Mouse (Mus musculus) lung, adult 2 months (tissue): ENCODE data around the gene Irf2. TPM values are rescaled to one million over a fixed set of nuclear protein-coding genes. Genes with fewer than 3 reads are reported as not detected.

ENCODE experiments used
- DNase-seq: peaks from one replicate; pipeline ENCODE4 v3.0.0; 2022
- H3K4me1 ChIP-seq: fragments of 200-500 bp; 2 replicates; pipeline ENCODE4 v1.6.1; 2011; ENCODE audit warnings: low read length; ENCODE audit not compliant: control insufficient read depth, insufficient read depth
- H3K4me3 ChIP-seq: fragments of 200-500 bp; replicated peaks from 2 replicates; pipeline ENCODE3; 2011; ENCODE audit warnings: low read depth, mild to moderate bottlenecking, control low read depth, low read length; ENCODE audit errors: extremely low read depth
- CTCF ChIP-seq: fragments of 200-500 bp; IDR thresholded peaks from 2 replicates; pipeline ENCODE4 v1.5.1; 2011; ENCODE audit warnings: mild to moderate bottlenecking, low read length, control low read depth; ENCODE audit not compliant: insufficient read depth
- POLR2A ChIP-seq: fragments of 200-500 bp; IDR thresholded peaks from 2 replicates; pipeline ENCODE4 v1.6.1; 2011; ENCODE audit warnings: low read depth, mild to moderate bottlenecking, control low read depth, low read length, borderline replicate concordance; ENCODE audit errors: extremely low read depth
- WGBS: fragments of 180-500 bp; shearing (Covaris S2); methylation state at CpG from one replicate; pipeline ENCODE4 v1.1.7; 2018; 5-methylcytosine and 5-hydroxymethylcytosine counted together
- polyA plus RNA-seq: library from polyadenylated mRNA; depleted of rRNA; stranded (reverse); fragments of >200 nt; gene quantifications from 2 replicates; pipeline ENCODE4 v1.2.3, GENCODE M21; 2012

Irf2 gene
- polyA plus RNA-seq, 1 experiment: 24.6 TPM

DNA sequence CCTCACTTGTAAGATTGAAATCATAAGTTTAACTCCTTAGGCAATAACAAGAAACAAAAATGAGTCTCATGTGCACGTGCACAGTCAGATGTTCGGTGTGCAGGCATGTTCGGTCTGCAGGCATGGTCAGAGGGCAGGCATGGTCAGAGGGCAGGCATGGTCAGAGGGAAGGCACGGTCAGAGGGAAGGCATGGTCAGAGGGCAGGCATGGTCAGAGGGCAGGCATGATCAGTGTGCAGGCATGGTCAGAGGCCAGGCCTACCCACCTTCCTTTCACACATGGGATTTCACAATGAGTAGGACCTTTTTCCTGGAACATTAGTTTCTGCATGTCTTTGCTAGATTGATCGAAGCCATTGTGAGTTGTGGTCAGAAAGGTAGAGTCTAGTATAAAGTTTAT lies 65.2 kb downstream of the Irf2 start:
- Histone ChIP-seq H3K4me1 (peaks cover 12% of the 10 kb centered on the region), H3K4me3 (no peak overlapping the region)
- WGBS: 89% methylated on average over 5 of the region's 5 CpGs
- DNase-seq: no peak
- TF ChIP-seq CTCF: no peak
- TF ChIP-seq POLR2A: no peak

DNA sequence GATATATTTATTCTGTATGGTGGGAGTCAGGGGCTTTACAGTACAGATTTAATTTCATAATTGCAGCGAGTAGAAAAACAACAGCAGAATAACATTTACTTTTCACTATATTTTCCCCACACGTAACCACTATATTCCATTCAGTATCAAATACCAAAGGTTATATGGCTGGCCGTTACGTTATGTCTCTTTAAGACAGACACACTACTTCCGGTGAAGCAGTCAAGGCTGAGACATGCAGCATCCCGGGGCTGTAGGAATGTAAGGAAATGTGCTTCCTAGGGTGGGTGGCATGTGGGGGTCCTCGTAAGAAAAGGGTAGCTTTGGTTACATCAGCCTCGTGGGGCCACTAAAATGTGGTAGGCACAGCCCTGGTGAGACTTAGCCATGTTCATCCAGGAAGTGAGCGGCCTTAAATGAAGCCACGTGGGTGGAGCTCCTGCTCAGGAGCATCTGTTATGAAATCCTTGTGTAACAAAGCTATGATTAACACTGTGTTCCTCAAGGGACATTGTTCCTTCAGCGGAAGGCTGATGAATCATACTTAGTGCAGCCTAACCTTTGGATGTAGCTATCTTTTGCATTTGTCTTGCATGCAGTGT lies 71.6 kb downstream of the Irf2 start:
- Histone ChIP-seq H3K4me3 (no peak overlapping the region), H3K4me1 (peaks cover 4% of the 10 kb centered on the region; the same call in 1 of the 2 replicates)
- WGBS: 59% methylated on average over 11 of the region's 11 CpGs
- TF ChIP-seq CTCF (no peak), POLR2A (no peak)
- no peak for DNase-seq

DNA sequence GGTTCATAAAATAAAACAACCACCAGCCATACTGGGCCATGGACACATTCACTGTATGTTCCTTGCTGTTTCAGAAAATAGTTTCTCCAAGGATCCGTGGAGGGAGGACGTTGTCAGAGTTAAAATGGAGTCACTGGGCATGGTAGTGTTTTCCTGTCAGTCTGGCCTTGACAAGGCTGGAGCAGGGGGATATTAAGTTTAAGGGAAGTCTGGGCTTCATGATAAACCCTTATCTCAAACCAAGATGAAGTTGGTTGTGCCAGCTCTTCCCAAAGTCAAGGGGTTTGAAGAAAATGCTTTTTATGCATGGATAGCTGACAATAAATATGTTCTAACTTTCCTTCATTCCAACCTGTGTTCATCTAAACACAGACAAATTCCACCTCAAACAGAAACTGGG lies 72.4 kb downstream of the Irf2 start:
- no peak for TF ChIP-seq POLR2A
- TF ChIP-seq CTCF: no peak
- Histone ChIP-seq H3K4me3 (no peak overlapping the region), H3K4me1 (0 out of 2 replicates have a peak, but pooled peaks cover 2% of the 10 kb centered on the region)
- 80% methylated on average over 2 of the region's 2 CpGs for WGBS
- no peak for DNase-seq

DNA sequence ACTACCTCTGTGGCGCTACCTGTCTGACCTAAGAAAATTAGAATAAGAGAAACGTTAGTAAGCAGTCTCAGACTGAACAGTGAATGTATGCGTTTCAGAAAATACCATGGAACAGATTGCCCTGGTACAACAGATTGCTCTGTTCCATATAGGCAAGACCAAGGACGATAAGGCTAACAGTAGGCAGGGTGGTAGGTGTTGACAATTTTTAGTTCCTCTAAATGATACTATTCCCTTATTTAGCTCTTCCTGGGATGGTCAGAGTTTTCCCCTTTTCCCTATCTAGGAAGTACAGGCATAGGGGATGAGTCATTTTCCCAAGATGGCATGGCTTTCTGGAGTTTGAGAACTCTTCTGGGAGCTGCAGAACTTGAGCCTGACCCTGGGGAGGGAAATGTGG lies 73.4 kb downstream of the Irf2 start:
- no peak for DNase-seq
- Histone ChIP-seq H3K4me1 (peaks cover 6% of the 10 kb centered on the region; the same call in 1 of the 2 replicates), H3K4me3 (no peak overlapping the region)
- TF ChIP-seq CTCF: no peak
- no peak for TF ChIP-seq POLR2A
- WGBS: 88% methylated on average over 4 of the region's 4 CpGs

DNA sequence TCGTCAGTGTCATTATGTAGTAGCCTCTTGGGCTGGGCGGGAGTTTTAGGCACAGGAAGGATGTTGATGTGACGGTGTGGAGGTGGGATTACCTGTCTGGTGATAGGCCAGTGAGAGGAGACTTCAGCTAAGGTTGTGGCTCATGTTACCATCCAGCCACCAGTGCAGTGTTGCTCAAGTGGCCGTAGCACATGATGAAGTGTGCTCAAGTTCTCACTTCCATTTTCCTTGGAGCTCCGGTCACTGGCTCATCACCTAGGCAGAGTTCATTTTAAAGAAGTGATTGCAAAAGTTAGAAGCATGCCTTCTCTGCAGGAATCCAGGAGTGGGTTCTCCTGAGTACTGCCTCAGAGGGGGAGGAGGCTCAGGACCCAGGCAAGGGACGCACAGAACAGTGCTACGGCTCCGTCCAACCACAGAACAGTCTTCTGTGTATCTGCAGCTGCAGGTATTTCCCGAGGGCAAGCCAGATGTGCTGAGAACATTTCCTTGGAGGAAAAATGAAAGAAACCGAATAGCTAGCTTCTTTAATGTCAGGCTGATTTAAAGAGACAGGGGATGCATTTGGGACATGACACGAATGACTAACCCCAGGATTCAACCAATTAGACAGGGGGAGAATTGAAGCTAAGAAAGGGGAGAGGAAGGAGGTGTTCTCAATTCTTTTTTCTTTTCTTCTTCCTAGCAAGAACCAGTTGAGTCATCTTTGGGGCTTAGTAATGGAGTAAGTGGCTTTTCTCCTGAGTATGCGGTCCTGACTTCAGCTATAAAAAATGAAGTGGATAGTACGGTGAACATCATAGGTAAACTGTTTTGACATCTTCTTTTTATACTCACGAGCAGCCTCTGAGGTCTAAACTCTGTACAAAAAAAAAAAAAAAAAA lies 78.8 kb downstream of the Irf2 start:
- TF ChIP-seq CTCF (no peak), POLR2A (no peak)
- Histone ChIP-seq H3K4me1 (peaks cover 5% of the 10 kb centered on the region; the same call in 1 of the 2 replicates), H3K4me3 (no peak overlapping the region)
- 52% methylated on average over 14 of the region's 14 CpGs for WGBS
- no peak for DNase-seq

DNA sequence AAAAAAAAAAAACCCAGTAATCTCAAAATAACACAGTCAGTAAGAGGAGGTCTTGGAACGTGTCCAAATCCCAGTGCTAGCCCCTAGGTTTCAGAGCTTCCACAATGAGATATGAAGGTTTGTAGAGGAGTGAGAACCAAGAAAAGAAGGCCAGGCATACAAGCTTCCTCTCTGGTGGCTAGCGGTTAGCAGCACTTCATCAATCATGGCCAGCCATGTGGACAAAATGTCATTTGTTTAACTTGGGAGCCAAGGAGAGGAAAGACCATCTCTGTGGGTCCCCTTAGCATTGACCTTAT lies 79.4 kb downstream of the Irf2 start:
- Histone ChIP-seq H3K4me3 (no peak overlapping the region), H3K4me1 (peaks cover 5% of the 10 kb centered on the region; the same call in 1 of the 2 replicates)
- TF ChIP-seq POLR2A (no peak), CTCF (no peak)
- WGBS: 54% methylated on average over 2 of the region's 2 CpGs
- DNase-seq: no peak

DNA sequence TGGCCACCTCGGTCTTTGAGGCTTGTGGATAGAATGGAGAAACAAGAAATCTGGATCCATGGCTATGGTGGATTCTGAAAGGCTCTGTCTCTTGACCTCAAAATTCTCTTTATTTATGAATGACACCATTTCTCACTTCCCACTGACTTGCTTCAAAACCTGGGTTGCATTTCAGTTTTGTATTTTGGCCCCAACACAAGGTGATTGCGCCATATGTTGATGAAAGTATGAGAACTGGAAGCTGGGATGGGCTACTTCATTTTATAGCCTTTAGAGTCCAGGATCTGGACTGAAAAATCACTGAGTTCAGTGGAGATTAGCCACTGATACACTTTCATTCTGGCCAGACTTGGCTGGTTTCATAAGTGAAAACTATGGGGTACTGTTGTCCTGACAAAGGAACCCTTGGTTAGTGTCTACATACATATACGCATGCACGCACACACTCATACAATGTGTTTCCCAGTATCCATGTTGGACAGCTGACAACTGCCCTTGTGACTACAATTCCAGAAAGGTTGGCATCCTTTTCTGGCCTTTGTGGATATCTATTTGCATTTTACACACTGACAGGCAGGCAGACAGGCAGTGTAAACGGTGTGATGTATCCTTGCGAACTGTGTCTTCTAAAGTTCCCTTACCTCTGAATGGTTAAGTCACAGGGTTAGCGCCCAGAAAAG lies 89.3 kb downstream of the Irf2 start:
- WGBS: 78% methylated on average over 7 of the region's 7 CpGs
- no peak for DNase-seq
- Histone ChIP-seq H3K4me3 (no peak overlapping the region), H3K4me1 (peaks cover 20% of the 10 kb centered on the region)
- no peak for TF ChIP-seq POLR2A
- no peak for TF ChIP-seq CTCF

DNA sequence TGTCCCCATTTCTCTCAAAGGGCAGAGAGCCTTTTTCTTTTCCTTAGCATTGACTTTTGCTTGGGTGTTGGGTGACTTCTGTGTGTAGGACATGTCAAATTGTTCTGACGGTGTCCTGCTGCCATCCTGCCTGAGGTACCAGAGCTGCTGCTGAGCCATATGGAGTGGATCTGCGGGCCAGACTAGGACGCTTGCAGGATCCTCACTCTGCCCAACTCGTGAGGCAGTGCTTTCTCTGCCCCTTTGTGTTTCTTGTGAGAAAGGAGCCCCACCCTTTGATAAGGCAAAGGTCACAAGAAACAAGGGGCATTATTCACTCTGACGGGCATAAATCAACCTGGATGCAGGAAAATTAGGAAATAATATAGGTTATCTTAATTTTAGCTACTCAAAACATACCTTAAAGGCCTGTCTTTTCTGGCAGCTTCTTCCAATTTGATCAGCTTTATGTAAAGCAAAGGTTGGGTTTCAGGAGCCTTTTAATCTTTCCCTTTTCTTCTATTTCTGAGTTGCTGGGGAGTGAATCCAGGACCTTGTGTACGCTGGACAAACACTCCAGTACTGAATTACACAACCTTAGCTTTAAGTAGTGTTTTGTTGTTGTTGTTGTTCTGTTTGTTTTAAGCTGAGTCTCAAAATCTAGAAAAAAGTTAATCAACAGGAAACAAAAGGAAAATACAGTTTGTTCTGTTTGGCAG lies 90.0 kb downstream of the Irf2 start:
- Histone ChIP-seq H3K4me1 (peaks cover 20% of the 10 kb centered on the region), H3K4me3 (no peak overlapping the region)
- 45% methylated on average over 6 of the region's 6 CpGs for WGBS
- no peak for DNase-seq
- TF ChIP-seq POLR2A: no peak
- TF ChIP-seq CTCF: no peak
